Mouse (Mus musculus) kidney, adult 8-10 months (tissue): ENCODE measurements around the gene Mlst8.

Experiments
- DNase-seq, 2 experiments: peaks; one replicate each; pipeline ENCODE4 v3.0.0; 2022

The Mlst8 gene

GRCm38 (mm10) chr17:24488662-24489264 lies 9.9 kb upstream of the Mlst8 start:
- DNase-seq, result no peak

GRCm38 (mm10) chr17:24488186-24488661 lies 9.3 kb upstream of the Mlst8 start, which contains the start of gene Caskin1:
Caskin1 (plus strand) TSS chr17:24488601.
- no peak for DNase-seq

GRCm38 (mm10) chr17:24485090-24485860 lies 6.4 kb upstream of the Mlst8 start:
- no peak for DNase-seq

- DNase-seq, result no peak
Measured at GRCm38 (mm10) chr17:24483495-24483894, 4.6 kb upstream of the Mlst8 start.

GRCm38 (mm10) chr17:24481027-24481815 lies 2.3 kb upstream of the Mlst8 start:
- no peak for DNase-seq

GRCm38 (mm10) chr17:24480201-24480826 lies 1.4 kb upstream of the Mlst8 start:
- DNase-seq, result no peak

GRCm38 (mm10) chr17:24479431-24479830 lies 553 bp upstream of the Mlst8 start:
- DNase-seq, result no peak

- DNase-seq, result peak; percentile 29 to 35
Measured at GRCm38 (mm10) chr17:24477985-24478600, 785 bp downstream of the Mlst8 start.

GRCm38 (mm10) chr17:24477053-24477984 lies 1.6 kb downstream of the Mlst8 start:
- no peak for DNase-seq

GRCm38 (mm10) chr17:24476022-24476776 lies 2.7 kb downstream of the Mlst8 start:
- no peak for DNase-seq

- DNase-seq, result no peak
Measured at GRCm38 (mm10) chr17:24475586-24475985, 3.3 kb downstream of the Mlst8 start.

- DNase-seq, result no peak
Measured at GRCm38 (mm10) chr17:24474557-24474956, 4.3 kb downstream of the Mlst8 start.

- no peak for DNase-seq
Measured at GRCm38 (mm10) chr17:24473612-24474275, 5.1 kb downstream of the Mlst8 start, which contains the start of gene Bricd5. Bricd5 (plus strand) TSS chr17:24473884.

GRCm38 (mm10) chr17:24472512-24472911 lies 6.4 kb downstream of the Mlst8 start:
- DNase-seq, result peak; percentile 89 to 94

GRCm38 (mm10) chr17:24470701-24471527 lies 8.0 kb downstream of the Mlst8 start:
- DNase-seq, result no peak

GRCm38 (mm10) chr17:24469910-24470602 lies 8.8 kb downstream of the Mlst8 start, which contains the start of the genes E4f1 and Pgp:
E4f1 (minus strand) TSS chr17:24470313.
Pgp (plus strand) TSS chr17:24470392.
- peak; percentile 98 for DNase-seq

- no peak for DNase-seq
Measured at GRCm38 (mm10) chr17:24469336-24469909, 9.5 kb downstream of the Mlst8 start.
